Mouse (Mus musculus): ENCODE results near the gene Mup4. TPM values are rescaled to one million over a fixed set of nuclear protein-coding genes. Genes with fewer than 3 reads are reported as not detected.

The Mup4 gene
- total and polyA plus RNA-seq, 3 experiments, result not detected

GRCm38 (mm10) chr4:59907092-59907491 lies 53.4 kb downstream of the Mup4 start:
- Histone ChIP-seq H3K36me3 (replicated peaks) (peaks cover 3% of the 10 kb centered on the region), H3K27me3 (ENCODE audit: insufficient read depth, low read length) (peaks cover 13% of the 10 kb centered on the region; the same call in 1 of the 2 replicates), H3K4me3 (ENCODE audit: low read depth, low read length) (no peak overlapping the region), H3K9me3 (replicated peaks) (no peaks in the 10 kb centered on the region), H3K4me1 (ENCODE audit: insufficient read depth, low read depth, low read length) (no peaks in the 10 kb centered on the region)
- TF ChIP-seq TAL1 (conservative IDR thresholded peaks at IDR 0.05; ENCODE audit: low read depth, low read length) (no peak), GATA2 (IDR thresholded peaks at IDR 0.05; ENCODE audit: borderline replicate concordance, low read depth, low read length) (no peak), GATA1 (IDR thresholded peaks at IDR 0.05; ENCODE audit: borderline replicate concordance, low read length) (no peak), POLR2AphosphoS5 (IDR thresholded peaks at IDR 0.05; ENCODE audit: insufficient replicate concordance, low read depth, low read length) (no peak), CTCF (IDR thresholded peaks at IDR 0.05; ENCODE audit: low read depth, low read length) (no peak)
- DNase-seq (ENCODE audit: low spot score) (no peak), ATAC-seq (ENCODE audit: extremely low read depth, insufficient number of reproducible peaks, low FRiP score, poor library complexity, severe bottlenecking) (no peak)

Other genes starting within 250 kb of the Mup4 start
- 67.9 and 84.5 TPM in 2 replicates for gene Inip, start 159.1 kb downstream of the Mup4 start, total RNA-seq (2014; fragmentation: Nextera tagmentation)
- gene Inip, start 159.1 kb downstream of the Mup4 start, total RNA-seq (2017), result 92.4 and 95.8 TPM in 2 replicates
- 28.7 and 41.7 TPM in 2 replicates for gene Inip, start 159.1 kb downstream of the Mup4 start, polyA plus RNA-seq (2012)
- gene Snx30, start 154.9 kb downstream of the Mup4 start, total RNA-seq (2014; fragmentation: Nextera tagmentation), result 8.2 and 9.8 TPM in 2 replicates
- gene Snx30, start 154.9 kb downstream of the Mup4 start, total RNA-seq (2017), result 33.2 and 36.4 TPM in 2 replicates
- 4.7 and 5.4 TPM in 2 replicates for gene Snx30, start 154.9 kb downstream of the Mup4 start, polyA plus RNA-seq (2012)
- gene Slc46a2, start 45.7 kb downstream of the Mup4 start, total RNA-seq (2014; fragmentation: Nextera tagmentation), result not detected in 2 replicates
- 0.05 and 0.06 TPM in 2 replicates for gene Slc46a2, start 45.7 kb downstream of the Mup4 start, total RNA-seq (2017)
- gene Slc46a2, start 45.7 kb downstream of the Mup4 start, polyA plus RNA-seq (2012), result not detected in 2 replicates
- gene Mup6, start 3.6 kb upstream of the Mup4 start, total RNA-seq (2014; fragmentation: Nextera tagmentation), result not detected in 2 replicates
- not detected in 2 replicates for gene Mup6, start 3.6 kb upstream of the Mup4 start, total RNA-seq (2017)
- gene Mup6, start 3.6 kb upstream of the Mup4 start, polyA plus RNA-seq (2012), result not detected in 2 replicates
- gene Mup7, start 109.8 kb upstream of the Mup4 start, total RNA-seq (2014; fragmentation: Nextera tagmentation), result not detected in 2 replicates
- gene Mup7, start 109.8 kb upstream of the Mup4 start, total RNA-seq (2017), result not detected in 2 replicates
- not detected in 2 replicates for gene Mup7, start 109.8 kb upstream of the Mup4 start, polyA plus RNA-seq (2012)
- gene Mup2, start 193.6 kb upstream of the Mup4 start, total RNA-seq (2014; fragmentation: Nextera tagmentation), result not detected in 2 replicates
- not detected in 2 replicates for gene Mup2, start 193.6 kb upstream of the Mup4 start, total RNA-seq (2017)
- gene Mup2, start 193.6 kb upstream of the Mup4 start, polyA plus RNA-seq (2012), result not detected in 2 replicates

All from G1E (cell line).